Mouse (Mus musculus) CH12.LX (cell line): ENCODE results near the gene Pxdc1. TPM values are rescaled to one million over a fixed set of nuclear protein-coding genes. Genes with fewer than 3 reads are reported as not detected.

ENCODE experiments used
- DNase-seq: peaks from one replicate; pipeline ENCODE4 v3.0.0-alpha.2; 2013; ENCODE audit errors: extremely low read depth
- H3K27ac ChIP-seq: 2 replicates; pipeline ENCODE4 v1.5.1; 2012; ENCODE audit warnings: low read depth, mild to moderate bottlenecking, control low read depth, moderate library complexity; ENCODE audit not compliant: insufficient read depth
- H3K27me3 ChIP-seq: replicated peaks from 2 replicates; pipeline ENCODE3; 2012; ENCODE audit warnings: inconsistent platforms
- H3K36me3 ChIP-seq, 2 experiments: replicated peaks in 1 of 2; 2 replicates each; pipeline versions ENCODE3 to v1.6.1; 2012; ENCODE audit warnings: inconsistent platforms in 1 of 2, low read length in 1 of 2, mild to moderate bottlenecking in 1 of 2, mixed read lengths in 1 of 2, moderate library complexity in 1 of 2; ENCODE audit not compliant: control insufficient read depth in 1 of 2, insufficient read depth in 1 of 2
- H3K4me1 ChIP-seq, 2 experiments: 2 replicates each; pipeline ENCODE4 v1.6.1; 2012; ENCODE audit warnings: inconsistent platforms in 1 of 2, moderate library complexity in 1 of 2; ENCODE audit not compliant: insufficient read depth in 2 of 2, control insufficient read depth in 1 of 2
- H3K4me2 ChIP-seq: 2 replicates; pipeline ENCODE4 v1.6.1; 2012; ENCODE audit warnings: low read depth, mild to moderate bottlenecking, control low read depth; ENCODE audit not compliant: poor library complexity, insufficient read depth, severe bottlenecking
- H3K4me3 ChIP-seq, 3 experiments: fragments of 150-350 bp in 1 of 3; sonication (generic) in 1 of 3; replicated peaks in 1 of 3; 2 replicates each; pipeline versions ENCODE3 to v1.5.1; 2011 to 2012; ENCODE audit warnings: low read depth in 2 of 3, low read length in 2 of 3, mild to moderate bottlenecking in 2 of 3, moderate library complexity in 2 of 3, control low read depth in 1 of 3, improper control_type of control experiment in 1 of 3, inconsistent platforms in 1 of 3, mixed read lengths in 1 of 3; ENCODE audit not compliant: poor library complexity in 1 of 3
- H3K79me2 ChIP-seq: replicated peaks from 2 replicates; pipeline ENCODE4 v1.6.1; 2012; ENCODE audit warnings: mild to moderate bottlenecking, moderate library complexity; ENCODE audit not compliant: control insufficient read depth, poor library complexity, insufficient read depth, severe bottlenecking; ENCODE audit errors: extremely low read depth
- H3K9ac ChIP-seq: 2 replicates; pipeline ENCODE4 v1.6.1; 2012; ENCODE audit warnings: low read depth, mild to moderate bottlenecking, control low read depth, moderate library complexity; ENCODE audit not compliant: insufficient read depth
- H3K9me3 ChIP-seq: replicated peaks from 2 replicates; pipeline ENCODE3; 2012; ENCODE audit warnings: low read length, inconsistent platforms, mixed read lengths
- BHLHE40 ChIP-seq: IDR thresholded peaks from 2 replicates; pipeline ENCODE4 v1.6.1; 2011; ENCODE audit warnings: mild to moderate bottlenecking, low read depth, low read length, improper control_type of control experiment
- E2F4 ChIP-seq: IDR thresholded peaks from 2 replicates; pipeline ENCODE4 v1.6.1; 2011; ENCODE audit warnings: low read depth, low read length, improper control_type of control experiment; ENCODE audit not compliant: insufficient replicate concordance
- EP300 ChIP-seq: IDR thresholded peaks from 2 replicates; pipeline ENCODE4 v1.6.1; 2011; ENCODE audit warnings: low read length, improper control_type of control experiment
- HCFC1 ChIP-seq: IDR thresholded peaks from 2 replicates; pipeline ENCODE4 v1.6.1; 2012; ENCODE audit warnings: low read depth, mild to moderate bottlenecking, inconsistent platforms, low read length, improper control_type of control experiment
- IRF4 ChIP-seq: IDR thresholded peaks from 2 replicates; pipeline ENCODE4 v1.6.1; 2014; ENCODE audit warnings: low read depth, mild to moderate bottlenecking, inconsistent platforms, low read length, improper control_type of control experiment
- JUND ChIP-seq: conservative IDR thresholded peaks from 2 replicates; pipeline ENCODE4 v1.6.1; 2011; ENCODE audit warnings: low read depth, low read length, improper control_type of control experiment
- KAT2A ChIP-seq: IDR thresholded peaks from 2 replicates; pipeline ENCODE4 v1.6.1; 2012; ENCODE audit warnings: low read length, improper control_type of control experiment, inconsistent platforms; ENCODE audit not compliant: insufficient replicate concordance
- MAX ChIP-seq: IDR thresholded peaks from 2 replicates; pipeline ENCODE4 v1.6.1; 2011; ENCODE audit warnings: low read length, improper control_type of control experiment
- MEF2A ChIP-seq: IDR thresholded peaks from 2 replicates; pipeline ENCODE4 v1.6.1; 2014; ENCODE audit warnings: low read depth, mild to moderate bottlenecking, inconsistent platforms, low read length, improper control_type of control experiment, borderline replicate concordance
- MYC ChIP-seq: IDR thresholded peaks from 2 replicates; pipeline ENCODE4 v1.6.1; 2011; ENCODE audit warnings: low read depth, mild to moderate bottlenecking, improper control_type of control experiment, low read length
- NRF1 ChIP-seq: IDR thresholded peaks from 2 replicates; pipeline ENCODE4 v1.6.1; 2014; ENCODE audit warnings: low read depth, mild to moderate bottlenecking, inconsistent platforms, low read length, improper control_type of control experiment, moderate library complexity
- POLR2AphosphoS2 ChIP-seq: IDR thresholded peaks from 2 replicates; pipeline ENCODE4 v1.6.1; 2011; ENCODE audit warnings: low read depth, low read length, improper control_type of control experiment
- RAD21 ChIP-seq: IDR thresholded peaks from 2 replicates; pipeline ENCODE4 v1.6.1; 2011; ENCODE audit warnings: low read depth, mild to moderate bottlenecking, low read length, improper control_type of control experiment, moderate library complexity
- TBP ChIP-seq: conservative IDR thresholded peaks from 2 replicates; pipeline ENCODE4 v1.6.1; 2011; ENCODE audit warnings: low read depth, low read length, improper control_type of control experiment
- TCF12 ChIP-seq: IDR thresholded peaks from 2 replicates; pipeline ENCODE4 v1.6.1; 2014; ENCODE audit warnings: low read depth, mild to moderate bottlenecking, inconsistent platforms, low read length, improper control_type of control experiment
- ZC3H11A ChIP-seq: IDR thresholded peaks from 2 replicates; pipeline ENCODE4 v1.6.1; 2012; ENCODE audit warnings: low read depth, mild to moderate bottlenecking, inconsistent platforms, low read length, improper control_type of control experiment
- ZKSCAN1 ChIP-seq: IDR thresholded peaks from 2 replicates; pipeline ENCODE4 v1.6.1; 2012; ENCODE audit warnings: low read depth, inconsistent platforms, low read length, improper control_type of control experiment, borderline replicate concordance
- ZMIZ1 ChIP-seq: IDR thresholded peaks from 2 replicates; pipeline ENCODE4 v1.6.1; 2012; ENCODE audit warnings: low read depth, mild to moderate bottlenecking, inconsistent platforms, low read length, improper control_type of control experiment
- dilution Hi-C: fragments of 300-500 bp; cut with MboI; formaldehyde crosslinking; loops from 2 replicates; pipeline ENCODE4 v1.14.3; 2020; ENCODE audit warnings: low sequenced_read_pairs; ENCODE audit not compliant: extremely low pct_unique_long_range_greater_than_20kb, extremely low pct_ligation_motif_present
- in situ Hi-C: fragments of 300-500 bp; cut with MboI; formaldehyde crosslinking; loops from 3 replicates; pipeline ENCODE4 v1.14.3; 2019; ENCODE audit warnings: low sequenced_read_pairs, low pct_ligation_motif_present, low pct_unique_long_range_greater_than_20kb, mixed read lengths
- polyA plus RNA-seq: library from polyadenylated mRNA; unstranded; fragments of >175 nt; gene quantifications from 2 replicates; pipeline ENCODE4 v1.2.1, GENCODE M21; 2012; ENCODE audit warnings: low read depth; ENCODE audit not compliant: insufficient read length
- total RNA-seq, 2 experiments: library from RNA; depleted of rRNA; stranded (reverse); fragments of 300-350 nt in 1 of 2; fragments of >200 nt in 1 of 2; gene quantifications; 2 replicates each; pipeline ENCODE4 v1.2.3; 2012 to 2014

Pxdc1 gene
- total and polyA plus RNA-seq, 3 experiments: not detected

GRCm38 (mm10) chr13:34669919-34670865 is 16.9 kb upstream of the Pxdc1 start:
- H3K4me1 ChIP-seq: peaks cover 5 to 18% of the 10 kb centered on the region in 2 experiments; a peak in 3 of 4 replicates
- H3K9me3 ChIP-seq: peaks cover 9% of the 10 kb centered on the region
- dilution Hi-C loops (no loop called here), in situ Hi-C loops (no loop called here)
- no peaks in the 10 kb centered on the region for H3K36me3 ChIP-seq
- no peak overlapping the region for H3K9ac ChIP-seq
- H3K4me2 ChIP-seq: no peak overlapping the region
- TF ChIP-seq POLR2AphosphoS2: no peak
- TF ChIP-seq TCF12: no peak
- no peak for TF ChIP-seq NRF1
- no peak for TF ChIP-seq ZKSCAN1
- no peak overlapping the region for H3K27ac ChIP-seq
- no peaks in the 10 kb centered on the region for H3K27me3 ChIP-seq
- H3K79me2 ChIP-seq: no peaks in the 10 kb centered on the region
- no peak for DNase-seq
- H3K4me3 ChIP-seq: no peak overlapping the region

GRCm38 (mm10) chr13:34667197-34667596 is 13.9 kb upstream of the Pxdc1 start:
- H3K4me1 ChIP-seq: peaks cover 5 to 20% of the 10 kb centered on the region in 2 experiments; a peak in 3 of 4 replicates
- no peak overlapping the region for H3K9ac ChIP-seq
- no peak overlapping the region for H3K4me3 ChIP-seq
- no peaks in the 10 kb centered on the region for H3K36me3 ChIP-seq
- peaks cover 10% of the 10 kb centered on the region for H3K9me3 ChIP-seq
- dilution Hi-C loops: no loop called here
- DNase-seq: peak; percentile 48
- H3K27ac ChIP-seq: no peak overlapping the region
- in situ Hi-C loops: no loop called here
- H3K79me2 ChIP-seq: no peaks in the 10 kb centered on the region
- H3K4me2 ChIP-seq: no peak overlapping the region
- no peaks in the 10 kb centered on the region for H3K27me3 ChIP-seq
- TF ChIP-seq KAT2A (no peak), ZMIZ1 (no peak), MEF2A (no peak), MYC (0 out of 2 replicates have a peak, but pooled peaks have one; percentile 49), ZC3H11A (no peak), RAD21 (no peak), MAX (peak; percentile 48; the same call in 1 of the 2 replicates), JUND (no peak), BHLHE40 (peak; percentile 65), TBP (0 out of 2 replicates have a peak, but pooled peaks have one; percentile 50), E2F4 (no peak), HCFC1 (0 out of 2 replicates have a peak, but pooled peaks have one; percentile 18), EP300 (peak; percentile 85), IRF4 (peak; percentile 82)
- TF ChIP-seq, all 38 proteins: peak for 7
